Mouse (Mus musculus) heart, adult 2 months (tissue): ENCODE measurements around the gene Ddx23.

ENCODE experiments used
- CTCF ChIP-seq: fragments of 200-600 bp; IDR thresholded peaks from 2 replicates; pipeline ENCODE4 v1.8.1; 2022; ENCODE audit warnings: antibody characterized with exemption, mild to moderate bottlenecking, moderate library complexity
- EP300 ChIP-seq: fragments of 200-500 bp; IDR thresholded peaks from 2 replicates; pipeline ENCODE4 v1.6.1; 2011; ENCODE audit warnings: low read depth, low read length, control low read depth; ENCODE audit not compliant: insufficient read depth
- POLR2A ChIP-seq: fragments of 200-500 bp; IDR thresholded peaks from 2 replicates; pipeline ENCODE4 v1.6.1; 2011; ENCODE audit warnings: mild to moderate bottlenecking, low read depth, low read length, control low read depth; ENCODE audit not compliant: insufficient read depth

- TF ChIP-seq POLR2A (no peak), CTCF (no peak), EP300 (no peak)
These were observed 28.1 kb downstream of the Ddx23 start for GRCm38 (mm10) chr15:98634541-98635081.
